Mouse (Mus musculus): ENCODE measurements at regions not wholly inside any gene's neighbourhood (a gene's known extent, or its start where the extent isn't known, plus 50 kb on each side); places are given as distances from the start of the nearest gene placed in this dataset.

GRCm38 (mm10) chr1:16007809-16008208 lies 85.3 kb downstream of the 4930444P10Rik start:
- no peak overlapping the region for H3K27ac ChIP-seq
- H3K9me3 ChIP-seq = no peaks in the 10 kb centered on the region
- H3K4me3 ChIP-seq = no peak overlapping the region
- DNase-seq (ENCODE audit: low spot score) = no peak
- H3K4me1 ChIP-seq (replicated peaks) = no peaks in the 10 kb centered on the region
- WGBS = 85% methylated on average over 3 of the region's 3 CpGs
- no peaks in the 10 kb centered on the region for H3K27me3 ChIP-seq (ENCODE audit: insufficient read depth, poor library complexity, severe bottlenecking)
- H3K36me3 ChIP-seq = no peaks in the 10 kb centered on the region

- Histone ChIP-seq H3K27ac (no peak overlapping the region), H3K9me3 (no peaks in the 10 kb centered on the region), H3K4me3 (no peak overlapping the region), H3K36me3 (no peaks in the 10 kb centered on the region), H3K27me3 (ENCODE audit: insufficient read depth, poor library complexity, severe bottlenecking) (no peaks in the 10 kb centered on the region), H3K4me1 (replicated peaks) (no peaks in the 10 kb centered on the region)
- DNase-seq (ENCODE audit: low spot score) = no peak
- 72% methylated on average over 2 of the region's 2 CpGs for WGBS
Observed at GRCm38 (mm10) chr1:16006888-16007287, 86.2 kb downstream of the 4930444P10Rik start.

- no peak overlapping the region for H3K27ac ChIP-seq
- 77% methylated on average over 5 of the region's 5 CpGs for WGBS
- H3K9me3 ChIP-seq = no peaks in the 10 kb centered on the region
- H3K4me1 ChIP-seq (replicated peaks) = no peaks in the 10 kb centered on the region
- H3K27me3 ChIP-seq (ENCODE audit: insufficient read depth, poor library complexity, severe bottlenecking) = no peaks in the 10 kb centered on the region
- H3K4me3 ChIP-seq = no peak overlapping the region
- no peaks in the 10 kb centered on the region for H3K36me3 ChIP-seq
- no peak for DNase-seq (ENCODE audit: low spot score)
Observed at GRCm38 (mm10) chr1:15997135-15997534, 96.0 kb downstream of the 4930444P10Rik start.

GRCm38 (mm10) chr1:15996341-15996740 lies 96.8 kb downstream of the 4930444P10Rik start:
- Histone ChIP-seq H3K9me3 (no peaks in the 10 kb centered on the region), H3K36me3 (no peaks in the 10 kb centered on the region), H3K4me1 (replicated peaks) (no peaks in the 10 kb centered on the region), H3K27ac (no peak overlapping the region), H3K4me3 (no peak overlapping the region), H3K27me3 (ENCODE audit: insufficient read depth, poor library complexity, severe bottlenecking) (no peaks in the 10 kb centered on the region)
- WGBS = 83% methylated on average over 2 of the region's 2 CpGs
- no peak for DNase-seq (ENCODE audit: low spot score)

- DNase-seq (ENCODE audit: low spot score) = peak; percentile 9
- 58% methylated on average over 4 of the region's 4 CpGs for WGBS
Observed at GRCm38 (mm10) chr1:15993561-15994410, 99.3 kb downstream of the 4930444P10Rik start.

GRCm38 (mm10) chr1:15990982-15991381 lies 102.1 kb downstream of the 4930444P10Rik start:
- no peak for DNase-seq (ENCODE audit: low spot score)
- H3K27me3 ChIP-seq (ENCODE audit: insufficient read depth, poor library complexity, severe bottlenecking) = no peaks in the 10 kb centered on the region
- H3K4me1 ChIP-seq (replicated peaks) = no peaks in the 10 kb centered on the region
- 65% methylated on average over 2 of the region's 2 CpGs for WGBS
- no peak overlapping the region for H3K4me3 ChIP-seq
- no peak overlapping the region for H3K27ac ChIP-seq
- H3K9me3 ChIP-seq = no peaks in the 10 kb centered on the region
- H3K36me3 ChIP-seq = no peaks in the 10 kb centered on the region

More at GRCm38 (mm10) chr1:15993561-15994410, 99.3 kb downstream of the 4930444P10Rik start:
- Histone ChIP-seq H3K36me3 (no peaks in the 10 kb centered on the region), H3K27ac (no peak overlapping the region), H3K27me3 (ENCODE audit: insufficient read depth, poor library complexity, severe bottlenecking) (no peaks in the 10 kb centered on the region), H3K4me3 (no peak overlapping the region), H3K4me1 (replicated peaks) (no peaks in the 10 kb centered on the region), H3K9me3 (no peaks in the 10 kb centered on the region)

GRCm38 (mm10) chr1:15985579-15985978 lies 107.5 kb downstream of the 4930444P10Rik start:
- WGBS = 92% methylated on average over 3 of the region's 3 CpGs
- no peak for DNase-seq (ENCODE audit: low spot score)
- no peaks in the 10 kb centered on the region for H3K36me3 ChIP-seq

GRCm38 (mm10) chr1:15979333-15979732 lies 113.8 kb downstream of the 4930444P10Rik start:
- Histone ChIP-seq H3K4me3 (no peak overlapping the region), H3K9me3 (no peaks in the 10 kb centered on the region), H3K27me3 (ENCODE audit: insufficient read depth, poor library complexity, severe bottlenecking) (no peaks in the 10 kb centered on the region), H3K4me1 (replicated peaks) (no peaks in the 10 kb centered on the region), H3K36me3 (no peaks in the 10 kb centered on the region), H3K27ac (no peak overlapping the region)
- DNase-seq (ENCODE audit: low spot score) = no peak

More at GRCm38 (mm10) chr1:15985579-15985978, 107.5 kb downstream of the 4930444P10Rik start:
- Histone ChIP-seq H3K4me3 (no peak overlapping the region), H3K4me1 (replicated peaks) (no peaks in the 10 kb centered on the region), H3K27ac (no peak overlapping the region), H3K27me3 (ENCODE audit: insufficient read depth, poor library complexity, severe bottlenecking) (no peaks in the 10 kb centered on the region), H3K9me3 (no peaks in the 10 kb centered on the region)

GRCm38 (mm10) chr1:15959578-15959977 lies 133.5 kb downstream of the 4930444P10Rik start:
- no peaks in the 10 kb centered on the region for H3K27me3 ChIP-seq (ENCODE audit: insufficient read depth, poor library complexity, severe bottlenecking)
- H3K4me1 ChIP-seq (replicated peaks) = no peaks in the 10 kb centered on the region
- no peaks in the 10 kb centered on the region for H3K9me3 ChIP-seq
- H3K27ac ChIP-seq = no peak overlapping the region
- no peak overlapping the region for H3K4me3 ChIP-seq
- WGBS = 88% methylated on average over 2 of the region's 2 CpGs
- DNase-seq (ENCODE audit: low spot score) = no peak
- no peaks in the 10 kb centered on the region for H3K36me3 ChIP-seq

GRCm38 (mm10) chr1:15958661-15959060 lies 134.5 kb downstream of the 4930444P10Rik start:
- no peak overlapping the region for H3K27ac ChIP-seq
- 93% methylated on average over 1 of the region's 1 CpGs for WGBS
- H3K4me1 ChIP-seq (replicated peaks) = no peaks in the 10 kb centered on the region

GRCm38 (mm10) chr1:15943662-15944061 lies 149.5 kb downstream of the 4930444P10Rik start:
- Histone ChIP-seq H3K27ac (no peak overlapping the region), H3K4me3 (no peak overlapping the region), H3K36me3 (no peaks in the 10 kb centered on the region), H3K4me1 (replicated peaks) (0 out of 2 replicates have a peak, but pooled peaks cover 4% of the 10 kb centered on the region), H3K27me3 (ENCODE audit: insufficient read depth, poor library complexity, severe bottlenecking) (no peaks in the 10 kb centered on the region), H3K9me3 (no peaks in the 10 kb centered on the region)
- no peak for DNase-seq (ENCODE audit: low spot score)
- 76% methylated on average over 4 of the region's 4 CpGs for WGBS

More at GRCm38 (mm10) chr1:15958661-15959060, 134.5 kb downstream of the 4930444P10Rik start:
- H3K36me3 ChIP-seq = no peaks in the 10 kb centered on the region
- no peak for DNase-seq (ENCODE audit: low spot score)
- H3K27me3 ChIP-seq (ENCODE audit: insufficient read depth, poor library complexity, severe bottlenecking) = no peaks in the 10 kb centered on the region
- H3K9me3 ChIP-seq = no peaks in the 10 kb centered on the region
- H3K4me3 ChIP-seq = no peak overlapping the region

- Histone ChIP-seq H3K27ac (no peak overlapping the region), H3K9me3 (no peaks in the 10 kb centered on the region), H3K27me3 (ENCODE audit: insufficient read depth, poor library complexity, severe bottlenecking) (no peaks in the 10 kb centered on the region), H3K36me3 (no peaks in the 10 kb centered on the region), H3K4me1 (replicated peaks) (0 out of 2 replicates have a peak, but pooled peaks cover 4% of the 10 kb centered on the region), H3K4me3 (no peak overlapping the region)
- 64% methylated on average over 1 of the region's 1 CpGs for WGBS
- no peak for DNase-seq (ENCODE audit: low spot score)
Observed at GRCm38 (mm10) chr1:15943041-15943440, 150.1 kb downstream of the 4930444P10Rik start.
